Mouse (Mus musculus) megakaryocyte, adult 5-6 weeks (primary cell): ENCODE data around the gene Ednrb. TPM values are rescaled to one million over a fixed set of nuclear protein-coding genes. Genes with fewer than 3 reads are reported as not detected.

Experiments
- ATAC-seq: 2 replicates; pipeline ENCODE4 v1.8.0; 2016; ENCODE audit warnings: mild to moderate bottlenecking, inconsistent platforms; ENCODE audit not compliant: poor library complexity, severe bottlenecking
- total RNA-seq, 2 experiments: library from RNA; stranded (forward) in 1 of 2; stranded (reverse) in 1 of 2; fragments of 153-499, 151-499 nt in 1 of 2; fragments of 221-1000, 200-1000 nt in 1 of 2; gene quantifications; 2 replicates each; pipeline versions ENCODE4 v1.2.3 to v1.2.4; 2015 to 2017

Gene Ednrb
- total RNA-seq, 2 experiments from 2014 or later = 4.1 to 4.8 TPM

- no peak for ATAC-seq
These were observed 74.6 kb downstream of the Ednrb start for GRCm38 (mm10) chr14:103769319-103770245.

DNA sequence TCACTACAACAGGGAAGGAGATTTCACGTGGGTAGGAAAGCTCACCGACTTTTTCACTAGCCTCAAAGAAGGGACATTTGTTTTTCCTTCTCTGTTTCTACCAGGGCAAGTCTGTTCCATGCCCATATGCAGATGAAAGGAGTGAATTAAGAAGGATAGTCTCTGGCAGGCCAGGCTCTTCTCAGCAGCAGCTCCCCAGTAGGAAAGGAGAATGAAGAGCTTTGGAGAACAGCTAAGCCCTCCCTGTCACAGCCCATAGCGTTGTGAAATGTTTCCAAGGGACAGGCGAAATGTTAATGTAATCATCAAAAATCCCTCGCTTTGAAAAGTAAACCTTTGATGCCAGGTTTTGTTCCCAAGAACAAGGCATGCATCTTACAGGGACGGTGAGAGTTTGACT lies 76.7 kb downstream of the Ednrb start:
- ATAC-seq = no peak

Other genes starting within 250 kb of the Ednrb start
- gene Slain1, start 194.2 kb downstream of the Ednrb start, total RNA-seq (2015) = 5.0 and 8.2 TPM in 2 replicates
- gene Slain1, start 194.2 kb downstream of the Ednrb start, total RNA-seq (2017) = 3.0 and 3.5 TPM in 2 replicates